Mouse (Mus musculus): ENCODE data around the gene Ier2. TPM values are rescaled to one million over a fixed set of nuclear protein-coding genes. Genes with fewer than 3 reads are reported as not detected.

The Ier2 gene
- 23.2 and 27.2 TPM in 2 replicates for total RNA-seq (2014; fragmentation: Nextera tagmentation)
- 47.1 and 60.7 TPM in 2 replicates for total RNA-seq (2017)

DNA sequence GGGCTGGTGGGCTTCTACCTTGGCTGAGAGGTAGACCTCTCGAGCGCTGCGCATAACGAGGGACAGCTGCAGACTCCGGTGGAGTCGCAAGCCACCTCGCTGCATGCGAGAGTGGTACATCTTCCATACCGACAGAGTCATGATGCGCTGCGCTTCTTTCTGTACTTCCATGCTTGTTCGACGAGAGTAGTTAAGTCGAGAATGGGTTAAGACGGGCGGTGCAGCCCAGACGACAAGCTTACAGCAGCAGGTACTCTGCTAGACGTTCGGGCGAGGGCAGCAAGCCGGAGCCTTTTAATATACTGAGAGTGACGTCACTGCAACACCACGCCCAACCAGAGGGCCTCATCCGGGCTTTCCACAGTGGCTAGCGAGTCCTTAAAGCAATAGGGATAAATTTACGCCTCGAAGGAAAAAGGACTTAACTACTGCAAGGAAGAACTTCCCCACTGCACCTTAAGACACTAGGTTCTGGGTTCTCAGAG lies at the start of gene Ier2:
Gene Ier2 (minus strand): TSS at position 272 of the 485 bp plus-strand sequence.
- ATAC-seq (replicated peaks; ENCODE audit: low FRiP score, low TSS enrichment, poor library complexity, severe bottlenecking): peak; percentile 66

DNA sequence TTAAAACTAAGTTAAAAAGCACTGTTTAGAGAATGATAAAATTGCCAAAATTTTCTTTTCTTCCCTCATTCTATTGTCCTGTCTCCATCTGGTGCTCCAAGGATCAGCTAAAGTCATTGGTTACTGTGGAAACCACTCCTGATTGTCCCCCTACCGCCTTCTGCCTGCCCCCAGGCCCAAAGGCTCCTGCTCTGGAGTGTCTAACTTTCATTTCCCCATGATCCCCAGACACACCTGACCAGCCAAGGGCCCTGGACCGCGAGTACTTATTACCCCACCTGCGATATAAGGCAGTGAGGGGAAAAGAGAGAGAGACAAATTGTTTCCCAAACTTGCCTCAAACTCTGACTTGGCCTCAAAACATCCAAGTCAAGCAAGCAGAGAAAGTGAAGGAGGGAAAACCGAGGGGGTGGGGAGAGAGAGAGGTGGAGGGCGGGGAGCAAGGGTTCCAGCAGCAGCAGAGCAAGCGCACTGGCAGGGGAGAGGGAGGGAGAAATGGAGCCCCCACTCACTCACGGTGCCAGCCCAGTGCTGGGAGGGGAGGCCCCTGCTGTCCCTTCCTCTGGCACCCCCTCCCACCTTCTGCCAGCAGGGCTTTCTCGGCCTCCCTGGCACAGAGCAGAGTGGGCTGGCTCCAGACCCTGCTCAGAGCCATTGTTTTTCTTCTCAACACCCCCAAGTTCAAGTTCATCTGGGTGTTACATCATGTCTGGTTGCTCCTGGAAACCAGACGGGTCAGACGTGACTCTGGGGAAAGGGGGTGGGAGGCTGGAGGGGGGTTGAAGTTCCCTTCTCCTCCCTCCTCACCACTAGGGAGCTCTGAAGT lies 49.5 kb upstream of the Ier2 start:
- ATAC-seq (replicated peaks; ENCODE audit: low FRiP score, low TSS enrichment, poor library complexity, severe bottlenecking): no peak

DNA sequence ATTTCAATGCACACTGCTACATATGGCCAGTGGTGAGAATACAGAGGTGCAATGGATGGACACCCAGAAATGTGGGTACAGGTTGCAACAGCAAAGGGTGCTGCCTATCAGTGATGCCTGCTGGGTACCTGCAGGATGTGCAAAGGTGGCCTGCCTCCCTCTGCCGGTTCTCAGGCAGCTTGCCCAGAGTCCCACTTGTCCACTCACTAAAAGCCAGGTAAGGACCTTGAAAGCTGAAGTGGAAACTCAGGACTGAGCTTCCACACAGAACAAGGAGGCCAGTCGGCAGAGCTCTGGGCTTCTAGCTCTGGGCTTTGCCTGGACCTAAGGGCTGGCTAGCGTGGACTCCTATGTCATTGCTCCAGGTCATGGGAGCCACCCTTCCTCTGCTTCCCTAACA lies 48.7 kb upstream of the Ier2 start:
- ATAC-seq (replicated peaks; ENCODE audit: low FRiP score, low TSS enrichment, poor library complexity, severe bottlenecking): no peak

DNA sequence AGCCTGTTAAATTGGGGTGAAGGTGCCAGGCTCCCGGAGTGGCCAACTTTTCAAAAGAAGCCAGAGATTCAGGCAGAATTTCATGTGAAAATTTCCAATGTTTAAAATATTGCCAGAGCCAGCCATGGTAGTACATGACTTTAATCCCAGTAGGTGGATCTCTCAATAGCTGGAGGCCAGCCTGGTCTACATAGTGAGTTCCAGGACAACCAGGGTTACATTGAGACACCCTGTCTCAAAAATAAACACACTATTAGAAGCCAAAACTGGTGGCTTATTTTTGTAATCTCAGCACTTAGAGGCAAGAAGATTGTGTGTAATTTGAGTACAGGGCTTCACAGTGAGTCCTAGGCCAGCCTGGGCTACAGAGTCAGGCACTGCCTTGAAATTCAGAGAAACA lies 47.3 kb upstream of the Ier2 start:
- no peak for ATAC-seq (replicated peaks; ENCODE audit: low FRiP score, low TSS enrichment, poor library complexity, severe bottlenecking)

DNA sequence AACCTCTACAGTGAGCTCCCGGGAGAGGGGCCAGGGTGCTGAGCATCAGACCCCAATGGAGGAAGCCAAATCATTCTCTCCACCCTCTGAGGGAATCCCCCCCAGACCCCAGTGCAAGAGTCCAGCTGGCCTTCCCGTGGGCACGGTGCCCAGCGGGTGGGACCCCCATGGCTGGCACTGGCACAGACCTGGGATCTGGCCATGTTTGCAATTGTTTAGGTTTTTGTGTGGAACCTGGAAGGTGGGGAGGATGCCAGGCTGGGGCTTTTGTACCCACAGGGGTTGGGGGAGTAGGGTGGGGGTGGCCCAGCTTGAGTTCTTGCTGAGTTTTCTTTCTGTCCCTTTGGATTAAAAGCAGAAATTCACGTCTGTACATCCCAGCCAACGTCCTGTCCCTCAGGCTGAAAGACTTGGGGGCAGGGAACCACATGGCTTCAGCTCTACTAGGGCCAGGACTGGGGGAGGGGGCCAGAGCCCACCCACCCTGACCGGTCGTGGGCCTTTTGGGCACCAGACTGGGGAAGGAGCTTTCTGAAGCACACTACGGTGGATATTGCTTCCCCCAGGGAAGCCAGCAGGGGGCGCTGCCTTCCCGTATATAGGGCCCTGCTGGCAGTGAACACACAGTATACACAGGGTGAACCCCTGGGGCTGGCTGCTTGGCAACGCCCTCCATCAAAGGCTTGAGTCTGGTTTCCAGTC lies 46.3 kb upstream of the Ier2 start:
- ATAC-seq (replicated peaks; ENCODE audit: low FRiP score, low TSS enrichment, poor library complexity, severe bottlenecking): peak; percentile 67

DNA sequence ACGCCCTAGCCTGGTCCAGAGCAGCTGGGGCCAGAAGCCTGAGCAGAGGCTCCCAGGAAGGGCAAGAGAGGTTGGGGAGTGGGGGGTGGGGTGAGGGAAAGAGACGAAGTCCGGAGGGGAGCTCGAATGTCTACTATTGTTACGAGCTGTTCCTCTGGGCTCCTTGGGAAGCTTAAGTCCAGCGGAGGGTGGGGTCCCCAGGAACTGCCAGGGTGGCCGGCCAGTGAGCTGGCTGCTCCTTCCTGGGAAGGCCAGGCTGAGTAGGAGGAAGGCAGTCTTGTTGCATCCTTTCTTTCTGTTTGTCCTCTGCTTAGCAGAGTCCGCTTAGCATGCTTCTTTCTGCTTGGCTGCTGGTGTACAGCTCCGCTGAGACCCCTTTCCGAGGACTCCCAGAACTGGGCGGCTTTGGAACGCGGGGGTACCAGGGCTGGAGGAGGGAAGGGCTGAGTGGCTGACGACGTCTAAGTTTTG lies 45.5 kb upstream of the Ier2 start:
- ATAC-seq (replicated peaks; ENCODE audit: low FRiP score, low TSS enrichment, poor library complexity, severe bottlenecking): no peak

DNA sequence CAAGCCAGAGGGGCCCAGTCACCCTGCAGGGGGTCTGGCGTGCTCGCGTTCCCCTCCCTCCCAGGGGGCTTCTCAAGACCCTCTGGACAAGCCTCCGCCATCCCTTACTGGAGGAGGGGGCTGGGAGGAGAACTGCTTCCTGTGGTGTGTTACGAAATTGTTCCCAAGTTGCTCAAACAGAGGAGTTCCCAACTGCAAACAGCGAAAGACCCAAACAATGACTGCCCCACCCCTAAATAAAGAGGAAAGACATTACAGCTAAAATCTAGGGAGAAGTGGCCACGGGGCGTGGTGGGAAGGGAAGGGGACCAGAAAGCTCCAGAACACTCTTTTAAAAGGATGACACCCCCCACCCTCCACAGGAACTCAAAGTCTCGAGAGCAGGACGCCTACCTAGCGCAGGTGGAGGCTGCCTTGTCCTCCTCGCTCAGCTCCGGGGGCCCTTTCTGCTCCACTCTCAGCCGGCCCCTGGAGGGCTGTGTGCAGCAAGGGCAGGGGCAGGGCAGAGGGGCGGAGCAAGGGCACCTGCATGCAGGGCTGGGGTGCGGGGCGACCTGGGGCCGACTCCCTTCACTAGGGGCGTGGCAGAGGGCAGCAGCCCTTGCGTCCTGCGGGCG lies 44.7 kb upstream of the Ier2 start:
- 0 out of 2 replicates have a peak, but pooled peaks have one; percentile 8 for ATAC-seq (replicated peaks; ENCODE audit: low FRiP score, low TSS enrichment, poor library complexity, severe bottlenecking)

DNA sequence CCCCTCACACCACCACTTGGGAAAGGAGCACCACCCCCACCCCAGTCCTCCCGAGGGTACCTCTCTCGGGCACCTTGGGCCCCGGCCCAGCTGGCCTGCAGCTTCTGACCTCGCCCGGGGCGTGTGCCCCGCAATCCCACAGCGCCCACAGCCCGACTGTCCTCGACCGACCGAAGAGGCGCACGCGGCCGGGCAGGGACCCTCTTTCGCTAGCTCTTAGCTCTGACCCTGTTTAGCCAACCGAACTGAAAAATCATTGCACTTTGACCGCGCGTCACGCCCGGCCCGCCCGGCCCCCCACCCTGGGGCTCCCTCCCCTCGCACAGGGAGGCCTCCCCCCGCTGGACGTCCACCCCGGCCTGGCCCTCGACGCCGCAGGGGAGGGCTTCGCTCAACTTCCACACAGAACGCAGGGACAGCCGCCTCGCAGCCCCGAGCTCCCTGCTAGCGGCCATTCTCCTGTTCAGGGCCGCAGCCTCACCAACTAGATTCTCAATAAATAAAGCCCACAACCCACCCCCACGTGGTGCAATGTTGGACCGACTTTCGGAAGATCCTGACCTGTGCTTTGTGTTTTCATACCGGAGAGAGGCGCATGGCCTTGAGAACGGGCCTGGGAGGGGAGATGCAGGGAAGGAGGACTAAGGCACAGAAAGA lies 44.1 kb upstream of the Ier2 start:
- ATAC-seq (replicated peaks; ENCODE audit: low FRiP score, low TSS enrichment, poor library complexity, severe bottlenecking): no peak

DNA sequence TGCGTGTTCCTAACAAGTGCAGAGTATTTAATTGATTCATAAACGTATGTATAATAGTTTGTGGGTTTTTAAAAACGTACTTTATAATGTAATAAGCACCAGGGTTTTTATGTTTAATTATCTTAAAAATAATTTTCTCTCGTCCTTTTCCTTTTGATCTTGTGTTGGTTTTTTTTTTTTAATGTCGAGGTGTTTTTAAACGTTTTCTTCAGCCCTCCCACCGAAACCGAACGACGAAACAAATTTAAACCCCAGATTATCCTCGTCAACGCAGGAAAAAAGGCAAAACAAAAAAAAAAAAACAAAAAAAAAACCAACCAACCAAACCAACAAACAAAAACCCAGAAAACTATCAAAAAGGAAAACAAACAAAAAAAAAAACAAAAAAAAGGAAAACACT lies 43.3 kb upstream of the Ier2 start:
- no peak for ATAC-seq (replicated peaks; ENCODE audit: low FRiP score, low TSS enrichment, poor library complexity, severe bottlenecking)

DNA sequence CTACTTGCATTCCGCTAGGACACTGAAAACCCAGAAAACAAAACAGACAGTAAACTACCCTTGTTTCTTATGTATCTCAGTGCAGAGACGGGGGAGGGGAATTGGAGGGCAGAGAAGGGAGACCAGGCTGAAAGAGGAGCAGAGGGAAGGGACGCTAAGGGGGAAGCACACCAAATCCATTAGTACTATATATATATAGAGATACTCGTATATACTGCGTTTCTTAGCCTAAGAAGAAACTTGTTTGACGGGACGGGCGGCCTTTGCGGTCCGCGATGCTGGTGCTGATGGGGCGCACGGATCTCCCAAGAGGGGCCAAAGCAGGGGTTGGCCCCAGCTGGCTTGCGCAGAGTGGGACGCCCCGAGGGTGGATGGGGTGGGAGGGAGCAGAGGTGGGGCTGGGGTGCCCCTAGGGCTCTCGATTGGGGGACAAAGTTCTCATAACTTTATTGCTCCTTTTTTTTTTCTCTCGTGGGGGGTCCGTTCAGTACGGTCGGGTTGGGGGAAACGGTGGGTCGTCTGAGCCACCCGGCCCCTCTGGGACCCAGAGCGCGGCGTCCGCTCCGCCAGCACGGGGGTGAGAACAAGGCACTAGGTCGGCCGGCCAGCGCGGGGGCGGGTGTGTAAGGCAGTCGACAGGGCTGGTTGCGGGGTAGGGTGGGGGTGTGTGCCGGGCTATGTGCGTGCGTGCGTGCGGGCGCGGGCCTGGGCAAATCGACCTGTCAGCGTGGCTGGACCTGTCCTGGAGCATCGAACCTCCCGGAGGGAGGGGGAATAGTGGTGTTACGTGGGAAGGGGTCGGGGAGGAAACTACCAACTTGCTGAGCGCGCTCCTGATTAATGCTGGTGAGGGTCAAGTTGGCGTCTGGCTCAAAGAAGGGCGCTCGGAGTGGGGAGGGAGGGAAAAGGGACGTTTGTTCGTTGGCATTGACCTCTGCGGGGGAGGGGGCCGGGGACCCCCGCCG lies 42.5 kb upstream of the Ier2 start:
- no peak for ATAC-seq (replicated peaks; ENCODE audit: low FRiP score, low TSS enrichment, poor library complexity, severe bottlenecking)

DNA sequence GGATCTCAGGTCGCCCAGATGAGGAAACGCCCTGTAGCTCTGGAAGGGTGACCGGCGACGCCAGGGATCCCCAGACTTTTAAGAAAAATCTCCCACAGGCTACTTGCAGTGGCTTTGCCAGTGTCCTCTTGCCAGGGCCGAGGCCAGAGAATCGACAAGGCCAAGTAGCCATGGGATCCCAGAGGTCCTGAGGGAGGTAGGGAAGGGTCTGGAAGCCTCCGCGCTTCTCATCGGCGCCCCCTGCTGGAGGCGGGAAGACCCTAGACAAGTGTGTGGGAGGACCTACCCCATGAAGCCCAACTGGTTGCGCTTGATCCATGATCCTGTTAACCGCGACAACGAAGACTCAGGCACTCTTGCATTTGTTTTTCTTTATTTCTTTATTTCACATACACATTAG lies 41.7 kb upstream of the Ier2 start:
- no peak for ATAC-seq (replicated peaks; ENCODE audit: low FRiP score, low TSS enrichment, poor library complexity, severe bottlenecking)

DNA sequence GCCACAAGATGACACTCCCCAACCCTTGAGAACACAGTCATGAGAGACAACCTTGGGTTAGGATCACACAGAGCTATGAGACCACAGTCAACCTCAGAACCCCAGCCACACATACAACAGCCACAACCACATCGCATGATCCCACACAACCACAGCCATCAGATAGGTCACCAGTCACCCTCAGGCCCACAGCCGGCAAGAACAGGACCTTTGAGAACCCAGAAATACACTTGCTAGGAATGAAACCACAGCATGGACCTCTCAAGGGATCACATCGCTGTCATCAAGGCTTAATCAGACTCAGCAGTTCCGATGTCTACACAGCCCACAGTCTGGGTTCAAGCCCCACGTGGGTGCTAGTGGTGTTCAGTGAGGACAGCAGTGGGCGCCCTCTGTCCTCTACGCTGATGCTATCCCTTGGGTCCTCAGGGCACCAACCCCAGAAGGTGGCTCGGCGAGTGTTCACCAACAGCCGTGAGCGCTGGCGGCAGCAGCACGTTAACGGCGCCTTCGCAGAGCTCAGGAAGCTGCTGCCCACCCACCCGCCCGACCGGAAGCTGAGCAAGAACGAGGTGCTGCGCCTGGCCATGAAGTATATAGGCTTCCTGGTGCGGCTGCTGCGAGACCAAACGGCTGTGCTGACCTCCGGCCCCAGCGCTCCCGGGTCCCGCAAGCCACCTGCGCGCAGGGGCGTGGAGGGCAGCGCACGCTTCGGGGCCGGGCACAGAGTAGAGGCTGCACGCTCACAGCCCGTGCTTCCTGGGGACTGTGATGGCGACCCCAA lies 41.0 kb upstream of the Ier2 start:
- ATAC-seq (replicated peaks; ENCODE audit: low FRiP score, low TSS enrichment, poor library complexity, severe bottlenecking): peak; percentile 13

DNA sequence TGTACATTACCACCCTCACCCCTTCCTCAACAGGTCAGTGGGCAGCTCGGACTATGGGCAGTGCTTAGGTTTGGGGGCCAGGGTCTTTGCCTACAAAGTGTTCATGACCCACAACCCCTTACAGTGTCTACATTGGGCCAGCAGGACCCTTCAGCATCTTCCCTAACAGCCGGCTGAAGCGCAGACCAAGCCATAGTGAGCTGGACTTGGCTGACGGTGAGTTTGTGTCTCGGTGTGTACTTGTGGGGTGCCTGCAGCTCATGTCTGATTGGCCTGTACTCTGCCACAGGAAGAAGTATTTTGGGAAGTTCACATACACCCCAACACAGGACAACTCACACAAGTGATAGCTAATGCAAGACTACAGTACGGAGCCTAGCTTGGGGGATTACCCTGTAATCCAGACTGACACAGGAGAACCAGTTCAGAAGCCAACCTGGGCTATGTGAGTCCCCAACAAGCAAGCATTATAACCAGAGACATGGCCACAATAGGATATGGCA lies 40.4 kb upstream of the Ier2 start:
- no peak for ATAC-seq (replicated peaks; ENCODE audit: low FRiP score, low TSS enrichment, poor library complexity, severe bottlenecking)

DNA sequence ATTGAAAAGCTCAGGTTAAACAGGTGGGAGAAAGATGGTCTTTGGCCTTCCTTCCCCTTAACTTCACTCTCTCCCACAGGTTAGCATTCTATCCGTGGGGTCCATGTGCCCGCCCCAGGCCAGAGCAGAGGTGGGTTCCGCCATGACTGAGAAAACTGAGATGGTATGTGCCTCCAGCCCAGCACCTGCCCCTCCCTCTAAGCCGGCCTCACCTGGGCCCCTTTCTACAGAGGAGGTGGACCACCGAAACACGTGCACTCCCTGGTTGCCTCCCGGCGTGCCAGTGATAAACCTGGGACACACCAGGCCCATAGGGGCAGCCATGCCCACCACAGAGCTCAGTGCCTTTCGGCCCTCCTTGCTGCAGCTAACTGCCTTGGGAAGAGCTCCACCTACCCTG lies 39.9 kb upstream of the Ier2 start:
- no peak for ATAC-seq (replicated peaks; ENCODE audit: low FRiP score, low TSS enrichment, poor library complexity, severe bottlenecking)

DNA sequence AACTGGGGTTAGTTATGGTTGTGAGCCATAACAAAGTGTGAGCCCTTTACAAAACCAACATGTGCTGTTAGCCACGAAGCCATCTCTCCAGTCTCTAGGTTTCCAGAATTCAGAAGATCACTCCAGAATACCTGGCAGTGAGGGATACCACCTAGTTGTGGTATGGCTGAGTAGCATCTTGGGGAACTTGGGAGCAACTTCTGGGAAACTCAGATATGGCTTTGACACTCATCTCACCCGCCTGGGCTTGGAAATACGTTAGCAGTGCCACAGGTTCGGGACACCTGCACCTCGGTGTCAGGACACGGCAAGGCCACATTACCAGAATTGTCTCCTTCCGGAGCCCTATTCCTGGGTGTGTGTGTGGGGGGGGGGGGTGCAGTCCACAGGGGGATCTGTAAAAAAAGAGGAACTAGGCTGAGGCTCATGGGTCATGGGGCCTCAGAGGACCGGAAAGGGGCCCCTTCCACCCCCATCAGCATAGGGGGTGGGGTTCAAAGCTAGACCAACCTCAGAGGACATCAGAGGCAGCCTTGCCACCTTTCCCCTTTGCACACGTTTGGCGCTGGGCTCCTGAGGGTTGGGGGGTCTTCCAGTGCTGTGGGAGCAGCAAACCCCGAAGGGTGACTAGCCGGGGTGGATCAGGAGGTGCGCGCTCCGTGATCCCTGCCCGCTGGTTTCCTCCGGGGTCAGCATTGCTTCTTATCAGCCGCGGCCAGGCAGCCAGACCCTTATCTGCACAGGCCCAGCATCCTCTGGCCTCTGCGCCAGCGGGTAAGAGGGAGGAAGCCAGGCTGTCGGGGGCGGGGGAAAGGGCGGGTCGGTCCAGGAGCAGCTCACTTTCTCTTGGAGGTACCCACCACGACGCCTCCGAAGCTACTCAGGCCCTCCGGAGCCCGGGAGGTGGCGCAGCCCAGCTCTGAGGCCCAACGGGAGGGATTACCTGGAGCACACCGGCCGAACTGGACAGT lies 38.6 kb upstream of the Ier2 start, which contains the start of gene Lyl1:
Gene Lyl1 (plus strand): TSS at position 517 of the 971 bp plus-strand sequence.
- peak; percentile 72 for ATAC-seq (replicated peaks; ENCODE audit: low FRiP score, low TSS enrichment, poor library complexity, severe bottlenecking)

DNA sequence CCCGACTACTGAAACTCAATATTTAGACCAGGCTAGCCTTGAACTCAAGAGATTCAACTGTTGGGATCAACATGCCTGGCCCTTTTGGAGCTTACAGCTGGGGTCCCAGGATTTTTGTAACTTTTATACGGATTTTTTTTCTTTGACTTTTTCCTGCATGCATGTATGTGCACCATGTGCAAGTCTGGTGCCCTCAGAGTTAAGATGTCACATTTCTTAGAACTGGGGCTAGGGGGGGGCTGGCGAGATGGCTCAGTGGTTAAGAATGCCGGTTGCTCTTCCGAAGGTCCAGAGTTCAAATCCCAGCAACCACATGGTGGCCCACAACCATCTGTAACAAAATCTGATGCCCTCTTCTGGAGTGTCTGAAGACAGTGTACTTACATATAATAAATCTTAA lies 37.9 kb upstream of the Ier2 start:
- no peak for ATAC-seq (replicated peaks; ENCODE audit: low FRiP score, low TSS enrichment, poor library complexity, severe bottlenecking)

Data from megakaryocyte-erythroid progenitor cell, adult 5-6 weeks (primary cell).